Mouse (Mus musculus) neural tube, embryonic 12.5 days (tissue): ENCODE measurements around the gene Wnt8b. TPM values are rescaled to one million over a fixed set of nuclear protein-coding genes. Genes with fewer than 3 reads are reported as not detected.
"Not testable (repeated sequence)": the region's sequence is repeated elsewhere in the genome, so short reads cannot be mapped to it uniquely, and the experiment has no call there.

Experiments
- ATAC-seq: fragments of 200-750 bp; cut with Nextera tagmentation; 2 replicates; pipeline ENCODE4 v1.8.0; 2017; ENCODE audit warnings: low read depth, mild to moderate bottlenecking, moderate TSS enrichment, moderate library complexity; ENCODE audit not compliant: low FRiP score
- H3K27ac ChIP-seq: fragments of 300-500 bp; sonication (generic); 2 replicates; pipeline ENCODE4 v1.5.1; 2016
- H3K27me3 ChIP-seq: fragments of 300-500 bp; sonication (generic); replicated peaks from 2 replicates; pipeline ENCODE4 v1.6.1; 2016; ENCODE audit warnings: mild to moderate bottlenecking
- H3K36me3 ChIP-seq: fragments of 300-500 bp; sonication (generic); 2 replicates; pipeline ENCODE4 v1.6.1; 2016; ENCODE audit warnings: mild to moderate bottlenecking
- H3K4me1 ChIP-seq: fragments of 300-500 bp; sonication (generic); 2 replicates; pipeline ENCODE4 v1.6.1; 2016
- H3K4me2 ChIP-seq: fragments of 300-500 bp; sonication (generic); replicated peaks from 2 replicates; pipeline ENCODE4 v1.6.1; 2016; ENCODE audit warnings: mild to moderate bottlenecking
- H3K4me3 ChIP-seq: fragments of 300-500 bp; sonication (generic); 2 replicates; pipeline ENCODE4 v1.5.1; 2016
- H3K9ac ChIP-seq: fragments of 300-500 bp; sonication (generic); 2 replicates; pipeline ENCODE4 v1.6.1; 2016; ENCODE audit warnings: mild to moderate bottlenecking
- H3K9me3 ChIP-seq: fragments of 300-500 bp; sonication (generic); 2 replicates; pipeline ENCODE4 v1.6.1; 2016; ENCODE audit warnings: mild to moderate bottlenecking
- WGBS: fragments of 180-500 bp; shearing (Covaris S2); methylation state at CpG from one replicate; pipeline ENCODE4 v1.1.7; 2016; 5-methylcytosine and 5-hydroxymethylcytosine counted together
- polyA plus RNA-seq: library from polyadenylated mRNA; unstranded; fragments of >200 nt; fragmentation: Nextera tagmentation; extraction: Ambion mirVana; gene quantifications from 2 replicates; pipeline ENCODE4 v1.2.1, GENCODE M21; 2016

Wnt8b gene
- polyA plus RNA-seq, result 1.5 and 1.9 TPM in 2 replicates

- Histone ChIP-seq H3K4me2 (no peak within 1 kb of the TSS), H3K9ac (no peak within 1 kb of the TSS), H3K4me1 (no peaks in the 10 kb centered on the region), H3K27me3 (peaks cover 21% of the 10 kb centered on the region; the same call in 1 of the 2 replicates), H3K27ac (no peak within 1 kb of the TSS), H3K4me3 (no peak within 1 kb of the TSS), H3K36me3 (no peaks in the 10 kb centered on the region), H3K9me3 (no peaks in the 10 kb centered on the region)
- no peak for ATAC-seq
- WGBS, result 34% methylated on average over 8 of the region's 8 CpGs
Measured at GRCm38 (mm10) chr19:44493128-44493527, at the start of gene Wnt8b. Gene Wnt8b, plus strand, starts transcription at chr19:44493472.

GRCm38 (mm10) chr19:44445755-44446154, 47.5 kb upstream of the Wnt8b start:
- Histone ChIP-seq H3K4me2 (no peak overlapping the region), H3K4me3 (no peak overlapping the region), H3K9me3 (no peaks in the 10 kb centered on the region), H3K9ac (no peak overlapping the region), H3K36me3 (no peaks in the 10 kb centered on the region), H3K4me1 (no peaks in the 10 kb centered on the region), H3K27ac (no peak overlapping the region), H3K27me3 (no peaks in the 10 kb centered on the region)
- ATAC-seq, result no peak
- 91% methylated on average over 3 of the region's 3 CpGs for WGBS

- Histone ChIP-seq H3K9me3 (no peaks in the 10 kb centered on the region), H3K27me3 (no peaks in the 10 kb centered on the region), H3K4me3 (no peak overlapping the region), H3K36me3 (no peaks in the 10 kb centered on the region), H3K9ac (no peak overlapping the region), H3K27ac (no peak overlapping the region), H3K4me2 (no peak overlapping the region), H3K4me1 (no peaks in the 10 kb centered on the region)
- 87% methylated on average over 4 of the region's 4 CpGs for WGBS
- no peak for ATAC-seq
Measured at GRCm38 (mm10) chr19:44447927-44448326, 45.3 kb upstream of the Wnt8b start.

GRCm38 (mm10) chr19:44454862-44455261, 38.4 kb upstream of the Wnt8b start:
- no peak overlapping the region for H3K27ac ChIP-seq
- H3K36me3 ChIP-seq, result no peaks in the 10 kb centered on the region

GRCm38 (mm10) chr19:44455356-44455755, 37.9 kb upstream of the Wnt8b start:
- Histone ChIP-seq H3K4me1 (no peaks in the 10 kb centered on the region), H3K9ac (no peak overlapping the region), H3K4me3 (no peak overlapping the region), H3K36me3 (no peaks in the 10 kb centered on the region), H3K27me3 (no peaks in the 10 kb centered on the region), H3K4me2 (no peak overlapping the region), H3K27ac (no peak overlapping the region), H3K9me3 (no peaks in the 10 kb centered on the region)
- ATAC-seq, result no peak
- WGBS, result 88% methylated on average over 8 of the region's 8 CpGs

More at GRCm38 (mm10) chr19:44454862-44455261, 38.4 kb upstream of the Wnt8b start:
- Histone ChIP-seq H3K4me1 (no peaks in the 10 kb centered on the region), H3K4me3 (no peak overlapping the region), H3K27me3 (no peaks in the 10 kb centered on the region), H3K9me3 (no peaks in the 10 kb centered on the region), H3K4me2 (no peak overlapping the region), H3K9ac (no peak overlapping the region)
- ATAC-seq, result no peak
- 86% methylated on average over 6 of the region's 6 CpGs for WGBS

- no peak for ATAC-seq
- H3K36me3 ChIP-seq, result no peaks in the 10 kb centered on the region
- no peaks in the 10 kb centered on the region for H3K4me1 ChIP-seq
- H3K27ac ChIP-seq, result no peak overlapping the region
- H3K4me2 ChIP-seq, result no peak overlapping the region
- H3K9ac ChIP-seq, result no peak overlapping the region
- no peaks in the 10 kb centered on the region for H3K9me3 ChIP-seq
- WGBS, result 58% methylated on average over 3 of the region's 3 CpGs
- H3K4me3 ChIP-seq, result no peak overlapping the region
- H3K27me3 ChIP-seq, result no peaks in the 10 kb centered on the region
Measured at GRCm38 (mm10) chr19:44457359-44458055, 35.8 kb upstream of the Wnt8b start.

GRCm38 (mm10) chr19:44458696-44459095, 34.6 kb upstream of the Wnt8b start:
- Histone ChIP-seq H3K9me3 (no peaks in the 10 kb centered on the region), H3K9ac (no peak overlapping the region), H3K4me3 (no peak overlapping the region), H3K36me3 (no peaks in the 10 kb centered on the region), H3K27me3 (no peaks in the 10 kb centered on the region), H3K4me2 (no peak overlapping the region), H3K4me1 (no peaks in the 10 kb centered on the region), H3K27ac (no peak overlapping the region)
- 92% methylated on average over 13 of the region's 13 CpGs for WGBS
- ATAC-seq, result no peak

GRCm38 (mm10) chr19:44460441-44460840, 32.8 kb upstream of the Wnt8b start:
- Histone ChIP-seq H3K36me3 (no peaks in the 10 kb centered on the region), H3K4me1 (no peaks in the 10 kb centered on the region; the same call in 1 of the 2 replicates), H3K4me2 (no peak overlapping the region), H3K27me3 (no peaks in the 10 kb centered on the region), H3K27ac (no peak overlapping the region), H3K9me3 (no peaks in the 10 kb centered on the region), H3K9ac (no peak overlapping the region), H3K4me3 (no peak overlapping the region)
- no peak for ATAC-seq
- WGBS, result 86% methylated on average over 5 of the region's 5 CpGs

- Histone ChIP-seq H3K36me3 (no peaks in the 10 kb centered on the region), H3K9ac (no peak overlapping the region), H3K4me1 (no peaks in the 10 kb centered on the region; the same call in 1 of the 2 replicates), H3K27ac (no peak overlapping the region), H3K4me3 (no peak overlapping the region), H3K9me3 (no peaks in the 10 kb centered on the region), H3K27me3 (no peaks in the 10 kb centered on the region), H3K4me2 (no peak overlapping the region)
- WGBS, result 48% methylated on average over 4 of the region's 4 CpGs
- no peak for ATAC-seq
Measured at GRCm38 (mm10) chr19:44461500-44461899, 31.8 kb upstream of the Wnt8b start.

- ATAC-seq, result no peak
- H3K9ac ChIP-seq, result no peak overlapping the region
- H3K27ac ChIP-seq, result no peak overlapping the region
- H3K4me2 ChIP-seq, result no peak overlapping the region
- H3K27me3 ChIP-seq, result no peaks in the 10 kb centered on the region
- H3K9me3 ChIP-seq, result no peaks in the 10 kb centered on the region
- H3K4me1 ChIP-seq, result no peaks in the 10 kb centered on the region; the same call in 1 of the 2 replicates
- no peaks in the 10 kb centered on the region for H3K36me3 ChIP-seq
- 79% methylated on average over 4 of the region's 4 CpGs for WGBS
- H3K4me3 ChIP-seq, result no peak overlapping the region
Measured at GRCm38 (mm10) chr19:44462141-44462540, 31.1 kb upstream of the Wnt8b start.

GRCm38 (mm10) chr19:44465960-44466525, 27.2 kb upstream of the Wnt8b start:
- not testable (repeated sequence) for H3K4me1 ChIP-seq, ATAC-seq, H3K27ac ChIP-seq, H3K4me2 ChIP-seq, H3K27me3 ChIP-seq, H3K4me3 ChIP-seq, H3K36me3 ChIP-seq, H3K9me3 ChIP-seq, H3K9ac ChIP-seq
- WGBS, result 54% methylated on average over 14 of the region's 14 CpGs

GRCm38 (mm10) chr19:44474158-44474557, 19.1 kb upstream of the Wnt8b start:
- Histone ChIP-seq H3K4me3 (no peak overlapping the region), H3K9ac (no peak overlapping the region), H3K9me3 (no peaks in the 10 kb centered on the region), H3K4me2 (no peak overlapping the region), H3K4me1 (no peaks in the 10 kb centered on the region), H3K36me3 (no peaks in the 10 kb centered on the region), H3K27ac (no peak overlapping the region), H3K27me3 (no peaks in the 10 kb centered on the region)
- no peak for ATAC-seq
- WGBS, result 4% methylated on average over 10 of the region's 10 CpGs

- H3K4me1 ChIP-seq, result no peaks in the 10 kb centered on the region
- ATAC-seq, result no peak
Measured at GRCm38 (mm10) chr19:44475268-44475667, 18.0 kb upstream of the Wnt8b start.

More at GRCm38 (mm10) chr19:44475268-44475667, 18.0 kb upstream of the Wnt8b start:
- H3K36me3 ChIP-seq, result no peaks in the 10 kb centered on the region
- H3K27ac ChIP-seq, result no peak overlapping the region
- no peaks in the 10 kb centered on the region for H3K9me3 ChIP-seq
- H3K4me3 ChIP-seq, result no peak overlapping the region
- no peak overlapping the region for H3K4me2 ChIP-seq
- H3K27me3 ChIP-seq, result no peaks in the 10 kb centered on the region
- 89% methylated on average over 6 of the region's 6 CpGs for WGBS
- no peak overlapping the region for H3K9ac ChIP-seq
